Comparison of ENCODE assay signal across 30 mouse cellular contexts in the genomic region with DNA sequence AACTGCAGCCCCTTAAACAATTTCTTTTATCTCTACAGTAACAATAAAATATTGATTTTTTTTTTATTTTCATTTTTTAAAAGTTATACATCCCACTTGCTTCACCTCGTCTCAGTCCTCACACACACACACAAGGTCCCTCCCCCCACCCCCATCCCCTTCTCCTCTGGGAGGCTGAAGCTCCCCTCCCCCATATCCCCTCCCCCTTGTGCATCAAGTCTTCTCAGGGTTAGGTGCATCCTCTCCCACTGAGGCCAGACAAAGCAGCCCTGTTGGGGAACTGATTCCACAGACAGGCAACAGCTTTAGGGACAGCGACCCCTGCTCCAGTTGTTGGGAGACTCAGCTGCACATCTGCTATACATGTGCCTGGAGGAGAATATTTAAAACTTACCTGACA. TPM values are rescaled to one million over a fixed set of nuclear protein-coding genes. Genes with fewer than 3 reads are reported as not detected.
"Had no signal": no experiment of that assay in that cellular context is flagged by ENCODE, and none has a peak within 500 bp of the region (broad histone marks: within the 10 kb centered on the region; RNA-seq: fewer than 3 reads in every experiment).

No protein-coding gene starts in this region.

- H3K4me3 ChIP-seq: gastrocnemius, adult 2 months; heart, embryonic 13.5 days; heart, embryonic 15.5 days; hindbrain, embryonic 10.5 days; hindbrain, embryonic 12.5 days; intestine, embryonic 15.5 days; limb, embryonic 13.5 days; limb, embryonic 15.5 days; liver, embryonic 12.5 days had no signal

- DNase-seq: gastrocnemius, adult 2 months; gastrocnemius, postnatal 10 days; gastrocnemius, postnatal 25 days; heart, adult 18-20 months; heart, postnatal 14 days; heart, postnatal 4 days; kidney, adult 18-20 months; kidney, adult 8-10 months; kidney, postnatal 10 days; kidney, postnatal 25 days; kidney, postnatal 4 days; layer of hippocampus, adult 9-11 months; layer of hippocampus, postnatal 36 days; left cerebral cortex, postnatal 4 days had no signal

- ATAC-seq: hindbrain, embryonic 16.5 days; inflammation-experienced regulatory T-cells, adult 6 months; intestine, embryonic 15.5 days; intestine, postnatal 0 days; liver, embryonic 12.5 days had no signal

- H3K27ac ChIP-seq: gastrocnemius, adult 2 months; heart, embryonic 13.5 days; heart, embryonic 15.5 days; hindbrain, embryonic 10.5 days; hindbrain, embryonic 12.5 days; hindbrain, embryonic 14.5 days; intestine, embryonic 15.5 days; limb, embryonic 13.5 days; limb, embryonic 15.5 days; liver, embryonic 12.5 days; liver, embryonic 14.5 days had no signal

RNA-seq across cellular contexts. Expression of a gene that starts 48.6 kb away (rescaled TPM):
- total RNA-seq: gastrocnemius, adult 2 months; granulocyte monocyte progenitor cell, adult 5-6 weeks; heart, adult 18-20 months; liver, adult 2 months had no signal
- polyA plus RNA-seq: heart, embryonic 13.5 days; heart, embryonic 15.5 days; inflammation-experienced regulatory T-cells, adult 6 months; liver, adult 2 months; liver, embryonic 16.5 days had no signal
